Mouse (Mus musculus): ENCODE measurements around the gene Ntn5. TPM values are rescaled to one million over a fixed set of nuclear protein-coding genes. Genes with fewer than 3 reads are reported as not detected.

Ntn5 gene
- polyA plus RNA-seq, 1 experiment from 2014 or later: 1.2 TPM

- Histone ChIP-seq H3K27me3 (ENCODE audit: control insufficient read depth, insufficient read depth, low read length) (no peaks in the 10 kb centered on the region), H3K4me1 (ENCODE audit: control insufficient read depth, insufficient read depth, low read length) (peaks cover 20% of the 10 kb centered on the region)
- WGBS: 68% methylated on average over 6 of the region's 6 CpGs
These were observed 5.3 kb downstream of the Ntn5 start for GRCm38 (mm10) chr7:45689099-45689498.

GRCm38 (mm10) chr7:45689800-45690199 lies 6.0 kb downstream of the Ntn5 start:
- ATAC-seq (ENCODE audit: insufficient read depth, low FRiP score): no peak
- H3K4me2 ChIP-seq (ENCODE audit: low read depth, low read length): no peak overlapping the region
- no peak overlapping the region for H3K27ac ChIP-seq (ENCODE audit: low read length)
- no peaks in the 10 kb centered on the region for H3K9me3 ChIP-seq (replicated peaks; ENCODE audit: control insufficient read depth, low read length)
- no peak overlapping the region for H3K9ac ChIP-seq (ENCODE audit: low read length)
- peaks cover 20% of the 10 kb centered on the region for H3K4me1 ChIP-seq (ENCODE audit: control insufficient read depth, insufficient read depth, low read length)
- WGBS: 58% methylated on average over 11 of the region's 11 CpGs
- H3K4me3 ChIP-seq (replicated peaks; ENCODE audit: low read length): no peak overlapping the region
- no peaks in the 10 kb centered on the region for H3K36me3 ChIP-seq (ENCODE audit: control insufficient read depth, insufficient read depth, low read length)
- no peaks in the 10 kb centered on the region for H3K27me3 ChIP-seq (ENCODE audit: control insufficient read depth, insufficient read depth, low read length)

More at GRCm38 (mm10) chr7:45689099-45689498, 5.3 kb downstream of the Ntn5 start:
- H3K4me3 ChIP-seq (replicated peaks; ENCODE audit: low read length): no peak overlapping the region
- no peak overlapping the region for H3K9ac ChIP-seq (ENCODE audit: low read length)
- no peak overlapping the region for H3K4me2 ChIP-seq (ENCODE audit: low read depth, low read length)
- H3K36me3 ChIP-seq (ENCODE audit: control insufficient read depth, insufficient read depth, low read length): no peaks in the 10 kb centered on the region
- ATAC-seq (ENCODE audit: insufficient read depth, low FRiP score): no peak
- no peaks in the 10 kb centered on the region for H3K9me3 ChIP-seq (replicated peaks; ENCODE audit: control insufficient read depth, low read length)
- no peak overlapping the region for H3K27ac ChIP-seq (ENCODE audit: low read length)

- Histone ChIP-seq H3K9me3 (replicated peaks; ENCODE audit: control insufficient read depth, low read length) (no peaks in the 10 kb centered on the region), H3K4me3 (replicated peaks; ENCODE audit: low read length) (no peak overlapping the region), H3K36me3 (ENCODE audit: control insufficient read depth, insufficient read depth, low read length) (no peaks in the 10 kb centered on the region), H3K27ac (ENCODE audit: low read length) (no peak overlapping the region), H3K4me2 (ENCODE audit: low read depth, low read length) (no peak overlapping the region), H3K4me1 (ENCODE audit: control insufficient read depth, insufficient read depth, low read length) (no peaks in the 10 kb centered on the region), H3K27me3 (ENCODE audit: control insufficient read depth, insufficient read depth, low read length) (no peaks in the 10 kb centered on the region), H3K9ac (ENCODE audit: low read length) (no peak overlapping the region)
- 83% methylated on average over 2 of the region's 2 CpGs for WGBS
- no peak for ATAC-seq (ENCODE audit: insufficient read depth, low FRiP score)
These were observed 8.5 kb downstream of the Ntn5 start for GRCm38 (mm10) chr7:45692364-45692763.

- WGBS: 90% methylated on average over 50 of the region's 50 CpGs
- peaks cover 6% of the 10 kb centered on the region; the same call in 1 of the 2 replicates for H3K27me3 ChIP-seq (ENCODE audit: control insufficient read depth, insufficient read depth, low read length)
- H3K9ac ChIP-seq (ENCODE audit: low read length): no peak within 1 kb of the TSS
- H3K4me1 ChIP-seq (ENCODE audit: control insufficient read depth, insufficient read depth, low read length): no peaks in the 10 kb centered on the region
- H3K36me3 ChIP-seq (ENCODE audit: control insufficient read depth, insufficient read depth, low read length): no peaks in the 10 kb centered on the region
- no peak for ATAC-seq (ENCODE audit: insufficient read depth, low FRiP score)
- H3K4me2 ChIP-seq (ENCODE audit: low read depth, low read length): no peak within 1 kb of the TSS
- no peak within 1 kb of the TSS for H3K4me3 ChIP-seq (replicated peaks; ENCODE audit: low read length)
- no peak within 1 kb of the TSS for H3K27ac ChIP-seq (ENCODE audit: low read length)
- H3K9me3 ChIP-seq (replicated peaks; ENCODE audit: control insufficient read depth, low read length): no peaks in the 10 kb centered on the region
These were observed 10.2 kb downstream of the Ntn5 start, which contains the start of gene Sec1 for GRCm38 (mm10) chr7:45693921-45694591. Sec1 (minus strand) TSS chr7:45694402.

- Histone ChIP-seq H3K4me2 (ENCODE audit: low read depth, low read length) (no peak overlapping the region), H3K4me1 (ENCODE audit: control insufficient read depth, insufficient read depth, low read length) (peaks cover 4% of the 10 kb centered on the region), H3K9ac (ENCODE audit: low read length) (no peak overlapping the region), H3K36me3 (ENCODE audit: control insufficient read depth, insufficient read depth, low read length) (no peaks in the 10 kb centered on the region), H3K9me3 (replicated peaks; ENCODE audit: control insufficient read depth, low read length) (no peaks in the 10 kb centered on the region), H3K27ac (ENCODE audit: low read length) (no peak overlapping the region), H3K27me3 (ENCODE audit: control insufficient read depth, insufficient read depth, low read length) (peaks cover 15% of the 10 kb centered on the region; the same call in 1 of the 2 replicates), H3K4me3 (replicated peaks; ENCODE audit: low read length) (no peak overlapping the region)
- no peak; the same call in 1 of the 2 replicates for ATAC-seq (ENCODE audit: insufficient read depth, low FRiP score)
- 15% methylated on average over 6 of the region's 6 CpGs for WGBS
These were observed 11.3 kb downstream of the Ntn5 start for GRCm38 (mm10) chr7:45695098-45695497.

- Histone ChIP-seq H3K4me3 (replicated peaks; ENCODE audit: low read length) (no peak overlapping the region), H3K36me3 (ENCODE audit: control insufficient read depth, insufficient read depth, low read length) (no peaks in the 10 kb centered on the region), H3K4me2 (ENCODE audit: low read depth, low read length) (no peak overlapping the region), H3K4me1 (ENCODE audit: control insufficient read depth, insufficient read depth, low read length) (peaks cover 10% of the 10 kb centered on the region), H3K27me3 (ENCODE audit: control insufficient read depth, insufficient read depth, low read length) (peaks cover 20% of the 10 kb centered on the region; the same call in 1 of the 2 replicates), H3K9ac (ENCODE audit: low read length) (no peak overlapping the region), H3K9me3 (replicated peaks; ENCODE audit: control insufficient read depth, low read length) (no peaks in the 10 kb centered on the region), H3K27ac (ENCODE audit: low read length) (no peak overlapping the region)
- WGBS: 80% methylated on average over 6 of the region's 7 CpGs
- ATAC-seq (ENCODE audit: insufficient read depth, low FRiP score): no peak
These were observed 14.1 kb downstream of the Ntn5 start for GRCm38 (mm10) chr7:45697894-45698293.

GRCm38 (mm10) chr7:45699523-45700141 lies 15.8 kb downstream of the Ntn5 start, which contains the start of gene Car11:
Car11 (plus strand) TSS chr7:45699843.
- peak within 1 kb of the TSS; percentile 40 for H3K4me3 ChIP-seq (replicated peaks; ENCODE audit: low read length)
- peaks cover 18% of the 10 kb centered on the region for H3K4me1 ChIP-seq (ENCODE audit: control insufficient read depth, insufficient read depth, low read length)
- no peak within 1 kb of the TSS for H3K27ac ChIP-seq (ENCODE audit: low read length)
- WGBS: 2% methylated on average over 36 of the region's 36 CpGs
- peaks cover 20% of the 10 kb centered on the region; the same call in 1 of the 2 replicates for H3K27me3 ChIP-seq (ENCODE audit: control insufficient read depth, insufficient read depth, low read length)
- ATAC-seq (ENCODE audit: insufficient read depth, low FRiP score): no peak
- H3K36me3 ChIP-seq (ENCODE audit: control insufficient read depth, insufficient read depth, low read length): no peaks in the 10 kb centered on the region
- H3K9me3 ChIP-seq (replicated peaks; ENCODE audit: control insufficient read depth, low read length): no peaks in the 10 kb centered on the region
- peak within 1 kb of the TSS; percentile 54 for H3K9ac ChIP-seq (ENCODE audit: low read length)
- peak within 1 kb of the TSS; percentile 57 for H3K4me2 ChIP-seq (ENCODE audit: low read depth, low read length)

GRCm38 (mm10) chr7:45700301-45701015 lies 16.6 kb downstream of the Ntn5 start:
- H3K4me3 ChIP-seq (replicated peaks; ENCODE audit: low read length): peak overlapping the region; percentile 40
- no peaks in the 10 kb centered on the region for H3K9me3 ChIP-seq (replicated peaks; ENCODE audit: control insufficient read depth, low read length)
- H3K36me3 ChIP-seq (ENCODE audit: control insufficient read depth, insufficient read depth, low read length): no peaks in the 10 kb centered on the region
- H3K4me1 ChIP-seq (ENCODE audit: control insufficient read depth, insufficient read depth, low read length): peaks cover 19% of the 10 kb centered on the region
- H3K27me3 ChIP-seq (ENCODE audit: control insufficient read depth, insufficient read depth, low read length): peaks cover 20% of the 10 kb centered on the region; the same call in 1 of the 2 replicates
- WGBS: 2% methylated on average over 20 of the region's 20 CpGs
- peak overlapping the region; percentile 54 for H3K9ac ChIP-seq (ENCODE audit: low read length)
- no peak for ATAC-seq (ENCODE audit: insufficient read depth, low FRiP score)
- H3K4me2 ChIP-seq (ENCODE audit: low read depth, low read length): peak overlapping the region; percentile 57
- no peak overlapping the region for H3K27ac ChIP-seq (ENCODE audit: low read length)

GRCm38 (mm10) chr7:45701072-45701471 lies 17.2 kb downstream of the Ntn5 start:
- Histone ChIP-seq H3K9me3 (replicated peaks; ENCODE audit: control insufficient read depth, low read length) (no peaks in the 10 kb centered on the region), H3K4me1 (ENCODE audit: control insufficient read depth, insufficient read depth, low read length) (peaks cover 25% of the 10 kb centered on the region), H3K4me2 (ENCODE audit: low read depth, low read length) (peak overlapping the region; percentile 57), H3K27me3 (ENCODE audit: control insufficient read depth, insufficient read depth, low read length) (peaks cover 20% of the 10 kb centered on the region; the same call in 1 of the 2 replicates), H3K36me3 (ENCODE audit: control insufficient read depth, insufficient read depth, low read length) (no peaks in the 10 kb centered on the region), H3K4me3 (replicated peaks; ENCODE audit: low read length) (peak overlapping the region; percentile 40), H3K9ac (ENCODE audit: low read length) (peak overlapping the region; percentile 54), H3K27ac (ENCODE audit: low read length) (peak overlapping the region; percentile 5; the same call in 1 of the 2 replicates)
- ATAC-seq (ENCODE audit: insufficient read depth, low FRiP score): no peak
- WGBS: 36% methylated on average over 11 of the region's 11 CpGs

Data from stomach, embryonic 16.5 days (tissue).